Mouse (Mus musculus): Measurements from ENCODE around the gene Clrn1. TPM values are rescaled to one million over a fixed set of nuclear protein-coding genes. Genes with fewer than 3 reads are reported as not detected.
"Not testable (repeated sequence)": the region's sequence is repeated elsewhere in the genome, so short reads cannot be mapped to it uniquely, and the experiment has no call there.

The Clrn1 gene
- polyA plus RNA-seq, 1 experiment from 2014 or later: not detected

- H3K4me1 ChIP-seq (ENCODE audit: control insufficient read depth in 2 of 2, insufficient read depth in 2 of 2, low read length in 2 of 2): peaks cover 0 to 8% of the 10 kb centered on the region in 2 experiments; a peak in 3 of 4 replicates
- no peak overlapping the region for H3K4me3 ChIP-seq (ENCODE audit: control insufficient read depth in 1 of 2, insufficient read depth in 1 of 2, low read depth in 1 of 2, low read length in 2 of 2)
- no peaks in the 10 kb centered on the region for H3K36me3 ChIP-seq (ENCODE audit: control insufficient read depth, insufficient read depth, low read length)
- H3K9me3 ChIP-seq (ENCODE audit: control insufficient read depth, low read length): no peaks in the 10 kb centered on the region
- H3K27me3 ChIP-seq (ENCODE audit: control insufficient read depth, insufficient read depth, low read length): no peaks in the 10 kb centered on the region
- ATAC-seq (ENCODE audit: insufficient number of reproducible peaks, insufficient read depth, low FRiP score, low read depth): no peak
- no peak overlapping the region for H3K9ac ChIP-seq (ENCODE audit: low read length)
- H3K27ac ChIP-seq (replicated peaks in 1 of 2; ENCODE audit: control insufficient read depth in 1 of 2, insufficient read depth in 1 of 2, low read depth in 2 of 2, low read length in 2 of 2): no peak overlapping the region
- H3K4me2 ChIP-seq (ENCODE audit: low read length): no peak overlapping the region
- 86% methylated on average over 2 of the region's 2 CpGs for WGBS
Measured at GRCm38 (mm10) chr3:58880181-58880580, 5.0 kb downstream of the Clrn1 start.

DNA sequence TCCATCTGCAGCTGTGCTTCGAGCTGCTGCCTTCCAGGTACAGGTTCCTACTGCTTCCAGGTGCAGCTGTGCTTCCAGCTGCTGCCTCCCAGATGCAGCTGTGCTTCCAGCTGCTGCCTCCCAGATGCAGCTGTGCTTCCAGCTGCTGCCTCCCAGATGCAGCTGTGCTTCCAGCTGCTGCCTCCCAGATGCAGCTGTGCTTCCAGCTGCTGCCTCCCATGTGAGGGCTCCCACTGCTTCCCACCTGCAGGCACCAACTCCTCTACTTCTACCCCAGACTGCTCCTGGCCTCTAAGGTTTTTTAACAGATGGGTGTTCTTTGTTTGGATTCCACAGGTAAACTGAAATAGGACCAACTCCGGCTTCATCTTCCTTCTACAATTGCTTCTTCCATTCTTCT lies 13.3 kb downstream of the Clrn1 start:
- ATAC-seq (ENCODE audit: insufficient number of reproducible peaks, insufficient read depth, low FRiP score, low read depth); H3K9me3 ChIP-seq (ENCODE audit: control insufficient read depth, low read length); H3K4me3 ChIP-seq (ENCODE audit: control insufficient read depth in 1 of 2, insufficient read depth in 1 of 2, low read depth in 1 of 2, low read length in 2 of 2); H3K27ac ChIP-seq (replicated peaks in 1 of 2; ENCODE audit: control insufficient read depth in 1 of 2, insufficient read depth in 1 of 2, low read depth in 2 of 2, low read length in 2 of 2); H3K4me2 ChIP-seq (ENCODE audit: low read length); H3K9ac ChIP-seq (ENCODE audit: low read length); H3K36me3 ChIP-seq (ENCODE audit: control insufficient read depth, insufficient read depth, low read length); H3K4me1 ChIP-seq (ENCODE audit: control insufficient read depth in 2 of 2, insufficient read depth in 2 of 2, low read length in 2 of 2); H3K27me3 ChIP-seq (ENCODE audit: control insufficient read depth, insufficient read depth, low read length): not testable (repeated sequence)
- 80% methylated on average over 2 of the region's 2 CpGs for WGBS

GRCm38 (mm10) chr3:58865690-58866089 lies 19.4 kb downstream of the Clrn1 start:
- 35% methylated on average over 7 of the region's 7 CpGs for WGBS
- Histone ChIP-seq H3K9me3 (ENCODE audit: control insufficient read depth, low read length) (no peaks in the 10 kb centered on the region), H3K36me3 (ENCODE audit: control insufficient read depth, insufficient read depth, low read length) (no peaks in the 10 kb centered on the region), H3K4me3 (ENCODE audit: control insufficient read depth in 1 of 2, insufficient read depth in 1 of 2, low read depth in 1 of 2, low read length in 2 of 2) (no peak overlapping the region), H3K9ac (ENCODE audit: low read length) (no peak overlapping the region), H3K4me2 (ENCODE audit: low read length) (no peak overlapping the region), H3K4me1 (ENCODE audit: control insufficient read depth in 2 of 2, insufficient read depth in 2 of 2, low read length in 2 of 2) (peaks cover 2 to 4% of the 10 kb centered on the region in 2 experiments; a peak in 3 of 4 replicates), H3K27me3 (ENCODE audit: control insufficient read depth, insufficient read depth, low read length) (no peaks in the 10 kb centered on the region), H3K27ac (replicated peaks in 1 of 2; ENCODE audit: control insufficient read depth in 1 of 2, insufficient read depth in 1 of 2, low read depth in 2 of 2, low read length in 2 of 2) (no peak overlapping the region)
- ATAC-seq (ENCODE audit: insufficient number of reproducible peaks, insufficient read depth, low FRiP score, low read depth): no peak

DNA sequence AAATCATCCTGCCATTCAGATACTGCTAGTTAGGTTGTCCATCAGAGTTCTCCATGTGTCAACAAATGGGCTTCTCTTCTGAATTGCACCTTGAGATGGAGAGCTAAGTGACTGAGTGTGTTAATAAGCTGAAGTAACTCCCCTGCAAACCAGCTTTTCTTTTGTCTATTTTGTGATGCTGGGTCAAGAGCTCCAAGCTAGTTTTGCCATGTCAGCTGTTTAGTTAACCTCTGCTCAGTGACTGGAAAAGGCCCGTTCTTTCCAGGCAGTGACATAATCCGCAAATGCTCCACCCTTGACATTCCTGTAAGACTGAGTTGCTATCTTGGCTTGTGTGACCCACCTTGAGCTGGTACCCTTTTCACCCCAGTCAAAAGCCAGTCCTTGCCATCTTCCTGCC lies 22.2 kb downstream of the Clrn1 start:
- no peaks in the 10 kb centered on the region for H3K36me3 ChIP-seq (ENCODE audit: control insufficient read depth, insufficient read depth, low read length)
- ATAC-seq (ENCODE audit: insufficient number of reproducible peaks, insufficient read depth, low FRiP score, low read depth): no peak
- H3K27ac ChIP-seq (replicated peaks in 1 of 2; ENCODE audit: control insufficient read depth in 1 of 2, insufficient read depth in 1 of 2, low read depth in 2 of 2, low read length in 2 of 2): no peak overlapping the region
- no peak overlapping the region for H3K4me3 ChIP-seq (ENCODE audit: control insufficient read depth in 1 of 2, insufficient read depth in 1 of 2, low read depth in 1 of 2, low read length in 2 of 2)
- H3K9ac ChIP-seq (ENCODE audit: low read length): no peak overlapping the region
- no peak overlapping the region for H3K4me2 ChIP-seq (ENCODE audit: low read length)
- H3K9me3 ChIP-seq (ENCODE audit: control insufficient read depth, low read length): no peaks in the 10 kb centered on the region
- WGBS: 53% methylated on average over 2 of the region's 2 CpGs
- H3K4me1 ChIP-seq (ENCODE audit: control insufficient read depth in 2 of 2, insufficient read depth in 2 of 2, low read length in 2 of 2): peaks cover 2 to 4% of the 10 kb centered on the region in 2 experiments; a peak in 3 of 4 replicates
- no peaks in the 10 kb centered on the region for H3K27me3 ChIP-seq (ENCODE audit: control insufficient read depth, insufficient read depth, low read length)

DNA sequence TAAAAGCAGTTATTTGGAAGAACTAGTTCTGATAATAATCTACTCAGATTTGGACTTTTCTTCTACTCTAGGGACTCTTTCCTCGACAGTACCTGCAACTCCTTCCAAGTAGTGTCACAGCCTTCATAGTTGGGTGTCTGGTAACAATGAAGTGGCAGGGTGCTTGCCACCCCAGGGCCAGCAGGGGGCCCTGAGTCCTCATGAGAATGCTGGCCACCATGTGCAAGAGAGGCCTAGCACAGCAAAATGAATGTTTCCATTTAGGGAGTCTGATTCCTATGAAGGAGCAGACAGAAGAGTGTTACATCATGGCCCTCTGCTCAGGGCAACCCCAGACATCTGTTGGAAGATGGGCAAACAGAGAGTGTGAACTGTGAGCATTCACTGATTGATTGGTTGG lies 41.7 kb downstream of the Clrn1 start:
- Histone ChIP-seq H3K36me3 (ENCODE audit: control insufficient read depth, insufficient read depth, low read length) (no peaks in the 10 kb centered on the region), H3K4me1 (ENCODE audit: control insufficient read depth in 2 of 2, insufficient read depth in 2 of 2, low read length in 2 of 2) (no peaks in the 10 kb centered on the region), H3K4me2 (ENCODE audit: low read length) (no peak overlapping the region), H3K27me3 (ENCODE audit: control insufficient read depth, insufficient read depth, low read length) (no peaks in the 10 kb centered on the region), H3K4me3 (ENCODE audit: control insufficient read depth in 1 of 2, insufficient read depth in 1 of 2, low read depth in 1 of 2, low read length in 2 of 2) (no peak overlapping the region), H3K9ac (ENCODE audit: low read length) (no peak overlapping the region), H3K27ac (replicated peaks in 1 of 2; ENCODE audit: control insufficient read depth in 1 of 2, insufficient read depth in 1 of 2, low read depth in 2 of 2, low read length in 2 of 2) (no peak overlapping the region), H3K9me3 (ENCODE audit: control insufficient read depth, low read length) (no peaks in the 10 kb centered on the region)
- 48% methylated on average over 1 of the region's 1 CpGs for WGBS
- no peak for ATAC-seq (ENCODE audit: insufficient number of reproducible peaks, insufficient read depth, low FRiP score, low read depth)

GRCm38 (mm10) chr3:58833442-58834160 lies 51.5 kb downstream of the Clrn1 start:
- H3K4me2 ChIP-seq (ENCODE audit: low read length): no peak overlapping the region
- no peaks in the 10 kb centered on the region for H3K36me3 ChIP-seq (ENCODE audit: control insufficient read depth, insufficient read depth, low read length)
- 81% methylated on average over 5 of the region's 5 CpGs for WGBS
- H3K27ac ChIP-seq (replicated peaks in 1 of 2; ENCODE audit: control insufficient read depth in 1 of 2, insufficient read depth in 1 of 2, low read depth in 2 of 2, low read length in 2 of 2): no peak overlapping the region
- no peaks in the 10 kb centered on the region for H3K9me3 ChIP-seq (ENCODE audit: control insufficient read depth, low read length)
- no peak for ATAC-seq (ENCODE audit: insufficient number of reproducible peaks, insufficient read depth, low FRiP score, low read depth)
- no peak overlapping the region for H3K9ac ChIP-seq (ENCODE audit: low read length)
- H3K4me3 ChIP-seq (ENCODE audit: control insufficient read depth in 1 of 2, insufficient read depth in 1 of 2, low read depth in 1 of 2, low read length in 2 of 2): no peak overlapping the region
- no peaks in the 10 kb centered on the region for H3K4me1 ChIP-seq (ENCODE audit: control insufficient read depth in 2 of 2, insufficient read depth in 2 of 2, low read length in 2 of 2)
- no peaks in the 10 kb centered on the region for H3K27me3 ChIP-seq (ENCODE audit: control insufficient read depth, insufficient read depth, low read length)

DNA sequence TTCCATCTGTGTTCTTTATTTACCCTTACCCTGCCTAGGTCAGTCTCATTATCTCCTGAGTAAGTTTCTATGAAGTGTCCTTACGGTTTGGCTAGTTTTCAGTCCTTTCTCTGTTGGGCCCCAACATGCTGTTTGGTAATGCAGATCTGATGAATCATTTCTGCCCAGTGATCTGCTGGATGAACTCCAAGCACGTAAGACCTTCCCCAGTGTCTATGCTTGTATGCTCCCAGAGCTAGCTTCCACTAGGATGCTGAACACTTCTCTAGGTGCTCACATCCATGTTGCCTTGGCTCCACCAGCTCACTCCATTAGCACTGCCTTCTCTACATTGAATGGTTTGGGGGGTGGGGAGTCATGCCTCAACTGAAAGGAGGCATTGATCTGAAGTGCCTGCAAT lies 52.3 kb downstream of the Clrn1 start:
- WGBS: 83% methylated on average over 2 of the region's 2 CpGs

DNA sequence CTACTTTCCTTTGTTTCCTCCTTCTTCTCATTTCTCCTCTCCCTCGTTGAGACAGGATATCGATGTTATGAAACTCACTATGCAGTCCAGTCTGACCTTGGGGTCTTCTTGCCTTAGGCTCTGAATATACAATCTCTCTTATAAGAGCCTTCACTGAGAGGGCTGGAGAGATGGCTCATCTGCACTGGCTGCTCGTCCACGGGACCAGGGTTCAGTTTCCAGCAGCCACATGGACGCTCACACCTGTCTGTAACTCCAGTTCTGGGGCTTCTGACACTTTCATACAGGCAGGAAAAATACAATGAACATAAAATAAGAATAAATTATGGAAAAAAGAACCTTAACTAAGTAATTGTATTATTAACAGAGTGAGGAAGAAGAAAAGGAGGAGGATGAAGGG lies 53.6 kb downstream of the Clrn1 start:
- Histone ChIP-seq H3K36me3 (ENCODE audit: control insufficient read depth, insufficient read depth, low read length) (no peaks in the 10 kb centered on the region), H3K9ac (ENCODE audit: low read length) (no peak overlapping the region), H3K27me3 (ENCODE audit: control insufficient read depth, insufficient read depth, low read length) (no peaks in the 10 kb centered on the region), H3K27ac (replicated peaks in 1 of 2; ENCODE audit: control insufficient read depth in 1 of 2, insufficient read depth in 1 of 2, low read depth in 2 of 2, low read length in 2 of 2) (no peak overlapping the region), H3K4me1 (ENCODE audit: control insufficient read depth in 2 of 2, insufficient read depth in 2 of 2, low read length in 2 of 2) (no peaks in the 10 kb centered on the region), H3K9me3 (ENCODE audit: control insufficient read depth, low read length) (no peaks in the 10 kb centered on the region), H3K4me2 (ENCODE audit: low read length) (no peak overlapping the region), H3K4me3 (ENCODE audit: control insufficient read depth in 1 of 2, insufficient read depth in 1 of 2, low read depth in 1 of 2, low read length in 2 of 2) (no peak overlapping the region)
- WGBS: 80% methylated on average over 5 of the region's 5 CpGs
- no peak for ATAC-seq (ENCODE audit: insufficient number of reproducible peaks, insufficient read depth, low FRiP score, low read depth)

More for the DNA sequence above, 52.3 kb downstream of the Clrn1 start:
- H3K9me3 ChIP-seq (ENCODE audit: control insufficient read depth, low read length): no peaks in the 10 kb centered on the region
- H3K4me2 ChIP-seq (ENCODE audit: low read length): no peak overlapping the region
- ATAC-seq (ENCODE audit: insufficient number of reproducible peaks, insufficient read depth, low FRiP score, low read depth): no peak
- H3K27ac ChIP-seq (replicated peaks in 1 of 2; ENCODE audit: control insufficient read depth in 1 of 2, insufficient read depth in 1 of 2, low read depth in 2 of 2, low read length in 2 of 2): no peak overlapping the region
- H3K9ac ChIP-seq (ENCODE audit: low read length): no peak overlapping the region
- no peaks in the 10 kb centered on the region for H3K27me3 ChIP-seq (ENCODE audit: control insufficient read depth, insufficient read depth, low read length)
- no peaks in the 10 kb centered on the region for H3K4me1 ChIP-seq (ENCODE audit: control insufficient read depth in 2 of 2, insufficient read depth in 2 of 2, low read length in 2 of 2)
- no peaks in the 10 kb centered on the region for H3K36me3 ChIP-seq (ENCODE audit: control insufficient read depth, insufficient read depth, low read length)
- no peak overlapping the region for H3K4me3 ChIP-seq (ENCODE audit: control insufficient read depth in 1 of 2, insufficient read depth in 1 of 2, low read depth in 1 of 2, low read length in 2 of 2)
